Mouse (Mus musculus): ENCODE measurements around the gene Tex10. TPM values are rescaled to one million over a fixed set of nuclear protein-coding genes. Genes with fewer than 3 reads are reported as not detected.

The Tex10 gene
- 11.7 TPM for polyA plus RNA-seq (2014; fragmentation: Illumina TruSeq; extraction: RNeasy Lipid Tissue Mini Kit (QIAGEN cat#74804); ENCODE audit: low read depth, low replicate concordance)

GRCm38 (mm10) chr4:48472792-48473650, at the start of gene Tex10:
Gene Tex10 (minus strand): TSS chr4:48473459.

Other genes starting within 250 kb of the Tex10 start
- gene Erp44, start 193.9 kb downstream of the Tex10 start, polyA plus RNA-seq (2014; fragmentation: Illumina TruSeq; extraction: RNeasy Lipid Tissue Mini Kit (QIAGEN cat#74804); ENCODE audit: low read depth, low replicate concordance) = 150 TPM
- gene Invs, start 193.7 kb downstream of the Tex10 start, polyA plus RNA-seq (2014; fragmentation: Illumina TruSeq; extraction: RNeasy Lipid Tissue Mini Kit (QIAGEN cat#74804); ENCODE audit: low read depth, low replicate concordance) = 7.3 TPM
- not detected for gene Msantd3, start 66.5 kb upstream of the Tex10 start, polyA plus RNA-seq (2014; fragmentation: Illumina TruSeq; extraction: RNeasy Lipid Tissue Mini Kit (QIAGEN cat#74804); ENCODE audit: low read depth, low replicate concordance)
- gene Tmeff1, start 111.7 kb upstream of the Tex10 start, polyA plus RNA-seq (2014; fragmentation: Illumina TruSeq; extraction: RNeasy Lipid Tissue Mini Kit (QIAGEN cat#74804); ENCODE audit: low read depth, low replicate concordance) = 0.29 TPM
- not detected for gene Cavin4, start 190.1 kb upstream of the Tex10 start, polyA plus RNA-seq (2014; fragmentation: Illumina TruSeq; extraction: RNeasy Lipid Tissue Mini Kit (QIAGEN cat#74804); ENCODE audit: low read depth, low replicate concordance)

All from liver, adult 10 weeks (tissue).